Mouse (Mus musculus): ENCODE measurements around the gene Necap1. TPM values are rescaled to one million over a fixed set of nuclear protein-coding genes. Genes with fewer than 3 reads are reported as not detected.

Gene Necap1
- total RNA-seq, 2 experiments from 2014 or later = 205 to 211 TPM

GRCm38 (mm10) chr6:122889599-122889998 is 15.3 kb downstream of the Necap1 start:
- DNase-seq = no peak

DNA sequence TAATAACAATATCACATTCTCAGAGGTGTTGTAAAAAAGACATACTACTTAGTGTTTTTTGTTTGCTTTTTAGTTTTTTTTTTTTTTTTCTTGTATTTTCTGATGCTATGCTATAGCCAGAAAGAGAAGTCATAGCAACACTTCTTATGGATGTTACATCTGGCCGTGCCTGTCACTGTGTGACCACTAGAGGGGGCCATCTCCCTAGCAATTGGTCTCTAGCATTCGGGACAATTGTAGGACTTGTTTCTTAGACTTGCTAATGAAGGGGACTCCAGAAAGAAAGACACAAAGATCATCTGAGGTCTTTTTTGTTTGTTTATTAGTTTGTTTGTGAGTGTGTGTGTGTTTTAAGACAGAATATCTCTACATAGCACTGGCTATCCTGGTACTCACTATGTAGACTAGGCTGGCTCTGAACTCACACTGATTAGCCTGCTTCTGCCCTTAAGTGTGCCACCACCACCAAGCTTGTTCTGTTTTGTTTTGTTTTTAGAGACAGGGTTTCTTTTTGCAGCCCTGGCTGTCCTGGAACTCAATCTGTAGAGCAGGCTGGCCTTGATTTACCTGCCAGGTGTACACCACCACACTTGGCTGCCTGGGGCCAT is 18.3 kb downstream of the Necap1 start:
- peak; percentile 30 to 40 for DNase-seq

GRCm38 (mm10) chr6:122919922-122920321 is 45.6 kb downstream of the Necap1 start:
- no peak for DNase-seq

GRCm38 (mm10) chr6:122921451-122921850 is 47.2 kb downstream of the Necap1 start, which contains the start of gene Clec4a1:
Gene Clec4a1, plus strand, starts transcription at chr6:122921848.
- no peak for DNase-seq

DNA sequence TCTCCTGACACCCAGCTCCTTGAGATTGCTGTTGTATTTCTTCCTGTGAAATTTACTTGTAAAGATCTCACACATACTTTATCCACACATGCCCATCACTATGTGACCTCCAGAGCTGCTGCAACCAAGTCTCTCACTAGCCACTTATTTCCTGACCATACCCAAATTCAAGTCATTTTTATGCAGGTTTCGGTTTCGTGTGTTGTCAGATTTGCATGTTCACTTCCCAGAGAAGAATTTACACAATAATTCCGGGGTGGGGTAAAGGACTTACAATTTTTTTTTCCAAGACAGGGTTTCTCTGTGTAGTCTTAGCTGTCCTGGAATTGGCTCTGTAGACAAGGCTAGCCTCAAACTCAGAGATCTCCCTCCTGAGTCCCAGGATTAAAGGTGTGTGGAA is 60.6 kb downstream of the Necap1 start:
- no peak for DNase-seq

Small RNA genes within 50 kb of the gene (microRNA-seq; reads per million reads assigned to microRNA genes)
- gene Mir7231 = 0 to 0.42 reads per million in 2 experiments

Other genes starting within 250 kb of the Necap1 start
- gene Dppa3, start 248.1 kb upstream of the Necap1 start, total RNA-seq (2021) = not detected
- not detected for gene Nanog, start 167.0 kb upstream of the Necap1 start, total RNA-seq (2021)
- 100 to 1,000 TPM; 110 to 121 TPM for gene Slc2a3, start 72.8 kb upstream of the Necap1 start, total RNA-seq (2021)
- gene Foxj2, start 54.6 kb upstream of the Necap1 start, total RNA-seq (2021) = 10 to 100 TPM; 26.5 to 30.3 TPM
- gene C3ar1, start 18.3 kb upstream of the Necap1 start, total RNA-seq (2021) = under 1 TPM; 0.47 to 0.63 TPM
- under 1 TPM in 1 of 2 experiments, not detected in 1; 0.88 TPM for gene Clec4a1, start 47.4 kb downstream of the Necap1 start, total RNA-seq (2021)
- 1 to 10 TPM; 1.3 to 1.4 TPM for gene Clec4a3, start 78.0 kb downstream of the Necap1 start, total RNA-seq (2021)
- not detected for gene Clec4a4, start 115.9 kb downstream of the Necap1 start, total RNA-seq (2021)
- gene Clec4b1, start 175.5 kb downstream of the Necap1 start, total RNA-seq (2021) = not detected
- 1 to 10 TPM; 1.8 to 2.7 TPM for gene Clec4a2, start 232.0 kb downstream of the Necap1 start, total RNA-seq (2021)

Measured in layer of hippocampus, postnatal 36 days (tissue).